Mouse (Mus musculus): ENCODE data around the gene Ampd3. TPM values are rescaled to one million over a fixed set of nuclear protein-coding genes. Genes with fewer than 3 reads are reported as not detected.

Ampd3 gene
- polyA plus RNA-seq, 1 experiment from 2014 or later = 1.5 TPM

- H3K4me1 ChIP-seq (ENCODE audit: control insufficient read depth, insufficient read depth, low read length) = no peaks in the 10 kb centered on the region
- H3K36me3 ChIP-seq (ENCODE audit: control insufficient read depth, insufficient read depth, low read length) = no peaks in the 10 kb centered on the region
- H3K27ac ChIP-seq (ENCODE audit: low read depth, low read length) = no peak overlapping the region
- H3K4me3 ChIP-seq (ENCODE audit: low read depth, low read length) = no peak overlapping the region
- no peak overlapping the region for H3K9ac ChIP-seq (ENCODE audit: low read length)
- 81% methylated on average over 7 of the region's 7 CpGs for WGBS
- ATAC-seq (ENCODE audit: insufficient read depth, low FRiP score, low TSS enrichment) (no peak), DNase-seq (ENCODE audit: low spot score) (no peak)
- no peaks in the 10 kb centered on the region for H3K27me3 ChIP-seq (ENCODE audit: control insufficient read depth, insufficient read depth, low read length)
- H3K9me3 ChIP-seq (ENCODE audit: control insufficient read depth, low read length) = no peaks in the 10 kb centered on the region
- no peak overlapping the region for H3K4me2 ChIP-seq (ENCODE audit: low read depth)
These were observed 14.1 kb downstream of the Ampd3 start for GRCm38 (mm10) chr7:110782135-110782534.

DNA sequence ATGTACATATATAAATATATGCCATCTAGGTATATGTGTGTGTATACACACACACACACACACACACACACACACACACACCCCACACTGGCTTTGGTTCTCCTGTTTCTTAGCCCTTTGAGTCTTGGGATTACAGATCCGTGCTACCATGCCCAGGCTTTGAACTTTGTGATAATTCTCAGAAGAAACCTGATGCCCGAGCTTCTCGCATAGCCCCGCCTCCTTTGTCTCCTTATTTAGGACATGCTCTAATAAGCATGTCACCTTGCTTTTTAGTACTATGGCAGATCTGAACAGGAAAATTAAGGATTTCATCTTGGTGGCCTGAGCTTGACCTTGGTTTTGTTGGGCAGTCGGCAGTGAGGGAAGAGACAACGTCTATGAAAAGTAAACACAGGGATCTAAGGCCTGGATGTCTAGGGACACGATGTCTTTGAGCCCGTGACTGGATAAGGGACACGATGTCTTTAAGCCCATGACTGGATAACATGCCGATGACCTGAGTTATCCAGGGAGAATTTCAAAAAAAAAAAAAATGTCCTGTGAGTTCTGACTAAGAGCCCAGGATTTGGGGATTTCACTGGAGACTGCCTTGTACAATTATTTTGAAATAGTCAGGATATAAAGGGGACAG, 15.0 kb downstream of the Ampd3 start:
- H3K36me3 ChIP-seq (ENCODE audit: control insufficient read depth, insufficient read depth, low read length) = no peaks in the 10 kb centered on the region
- H3K4me2 ChIP-seq (ENCODE audit: low read depth) = no peak overlapping the region
- H3K27me3 ChIP-seq (ENCODE audit: control insufficient read depth, insufficient read depth, low read length) = no peaks in the 10 kb centered on the region
- WGBS = 60% methylated on average over 10 of the region's 10 CpGs
- H3K4me3 ChIP-seq (ENCODE audit: low read depth, low read length) = no peak overlapping the region
- H3K27ac ChIP-seq (ENCODE audit: low read depth, low read length) = no peak overlapping the region
- H3K9me3 ChIP-seq (ENCODE audit: control insufficient read depth, low read length) = no peaks in the 10 kb centered on the region
- ATAC-seq (ENCODE audit: insufficient read depth, low FRiP score, low TSS enrichment) (no peak), DNase-seq (ENCODE audit: low spot score) (no peak)
- H3K4me1 ChIP-seq (ENCODE audit: control insufficient read depth, insufficient read depth, low read length) = no peaks in the 10 kb centered on the region
- H3K9ac ChIP-seq (ENCODE audit: low read length) = no peak overlapping the region

GRCm38 (mm10) chr7:110784965-110785364, 17.0 kb downstream of the Ampd3 start:
- H3K9me3 ChIP-seq (ENCODE audit: control insufficient read depth, low read length) = no peaks in the 10 kb centered on the region
- no peaks in the 10 kb centered on the region for H3K27me3 ChIP-seq (ENCODE audit: control insufficient read depth, insufficient read depth, low read length)
- H3K9ac ChIP-seq (ENCODE audit: low read length) = no peak overlapping the region
- WGBS = 73% methylated on average over 8 of the region's 8 CpGs
- H3K4me2 ChIP-seq (ENCODE audit: low read depth) = no peak overlapping the region
- no peak overlapping the region for H3K27ac ChIP-seq (ENCODE audit: low read depth, low read length)
- H3K36me3 ChIP-seq (ENCODE audit: control insufficient read depth, insufficient read depth, low read length) = no peaks in the 10 kb centered on the region
- H3K4me1 ChIP-seq (ENCODE audit: control insufficient read depth, insufficient read depth, low read length) = no peaks in the 10 kb centered on the region
- H3K4me3 ChIP-seq (ENCODE audit: low read depth, low read length) = no peak overlapping the region
- no peak for ATAC-seq (ENCODE audit: insufficient read depth, low FRiP score, low TSS enrichment)
- no peak for DNase-seq (ENCODE audit: low spot score)

- WGBS = 60% methylated on average over 3 of the region's 3 CpGs
- Histone ChIP-seq H3K9me3 (ENCODE audit: control insufficient read depth, low read length) (no peaks in the 10 kb centered on the region), H3K27me3 (ENCODE audit: control insufficient read depth, insufficient read depth, low read length) (no peaks in the 10 kb centered on the region), H3K4me1 (ENCODE audit: control insufficient read depth, insufficient read depth, low read length) (no peaks in the 10 kb centered on the region), H3K4me3 (ENCODE audit: low read depth, low read length) (no peak overlapping the region), H3K4me2 (ENCODE audit: low read depth) (no peak overlapping the region), H3K27ac (ENCODE audit: low read depth, low read length) (no peak overlapping the region), H3K9ac (ENCODE audit: low read length) (no peak overlapping the region), H3K36me3 (ENCODE audit: control insufficient read depth, insufficient read depth, low read length) (no peaks in the 10 kb centered on the region)
- no peak for DNase-seq (ENCODE audit: low spot score)
- no peak for ATAC-seq (ENCODE audit: insufficient read depth, low FRiP score, low TSS enrichment)
These were observed 17.7 kb downstream of the Ampd3 start for GRCm38 (mm10) chr7:110785741-110786146.

- WGBS = 82% methylated on average over 6 of the region's 6 CpGs
- no peak overlapping the region for H3K9ac ChIP-seq (ENCODE audit: low read length)
- no peak for DNase-seq (ENCODE audit: low spot score)
These were observed 19.3 kb downstream of the Ampd3 start for GRCm38 (mm10) chr7:110787310-110787709.

DNA sequence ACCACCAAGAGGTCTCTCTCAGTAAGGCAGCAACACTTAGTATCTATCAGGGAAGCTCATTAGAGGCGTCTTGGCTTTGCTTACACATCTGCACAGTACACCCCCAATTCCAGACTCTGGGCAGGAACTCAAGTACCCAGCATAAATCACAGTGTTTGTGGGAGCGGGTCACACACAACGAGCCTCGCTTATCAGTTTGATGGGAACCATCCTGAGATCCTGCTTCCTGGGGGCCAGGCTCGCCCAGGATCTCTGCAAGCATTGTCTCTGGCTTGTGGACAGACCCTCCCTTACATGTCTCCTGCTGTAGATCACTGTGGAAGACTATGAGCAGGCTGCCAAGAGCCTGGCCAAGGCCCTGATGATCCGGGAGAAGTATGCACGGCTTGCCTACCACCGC, 22.9 kb downstream of the Ampd3 start:
- Histone ChIP-seq H3K27me3 (ENCODE audit: control insufficient read depth, insufficient read depth, low read length) (no peaks in the 10 kb centered on the region), H3K4me2 (ENCODE audit: low read depth) (no peak overlapping the region), H3K9ac (ENCODE audit: low read length) (no peak overlapping the region), H3K4me3 (ENCODE audit: low read depth, low read length) (no peak overlapping the region), H3K4me1 (ENCODE audit: control insufficient read depth, insufficient read depth, low read length) (no peaks in the 10 kb centered on the region), H3K36me3 (ENCODE audit: control insufficient read depth, insufficient read depth, low read length) (no peaks in the 10 kb centered on the region), H3K27ac (ENCODE audit: low read depth, low read length) (no peak overlapping the region), H3K9me3 (ENCODE audit: control insufficient read depth, low read length) (no peaks in the 10 kb centered on the region)
- 85% methylated on average over 8 of the region's 8 CpGs for whole genome bisulfite sequencing
- ATAC-seq (ENCODE audit: insufficient read depth, low FRiP score, low TSS enrichment) = no peak
- DNase-seq (ENCODE audit: low spot score) = no peak

More at GRCm38 (mm10) chr7:110787310-110787709, 19.3 kb downstream of the Ampd3 start:
- Histone ChIP-seq H3K4me3 (ENCODE audit: low read depth, low read length) (no peak overlapping the region), H3K4me1 (ENCODE audit: control insufficient read depth, insufficient read depth, low read length) (no peaks in the 10 kb centered on the region), H3K9me3 (ENCODE audit: control insufficient read depth, low read length) (no peaks in the 10 kb centered on the region), H3K27me3 (ENCODE audit: control insufficient read depth, insufficient read depth, low read length) (no peaks in the 10 kb centered on the region), H3K36me3 (ENCODE audit: control insufficient read depth, insufficient read depth, low read length) (no peaks in the 10 kb centered on the region), H3K4me2 (ENCODE audit: low read depth) (no peak overlapping the region), H3K27ac (ENCODE audit: low read depth, low read length) (no peak overlapping the region)
- no peak for ATAC-seq (ENCODE audit: insufficient read depth, low FRiP score, low TSS enrichment)

DNA sequence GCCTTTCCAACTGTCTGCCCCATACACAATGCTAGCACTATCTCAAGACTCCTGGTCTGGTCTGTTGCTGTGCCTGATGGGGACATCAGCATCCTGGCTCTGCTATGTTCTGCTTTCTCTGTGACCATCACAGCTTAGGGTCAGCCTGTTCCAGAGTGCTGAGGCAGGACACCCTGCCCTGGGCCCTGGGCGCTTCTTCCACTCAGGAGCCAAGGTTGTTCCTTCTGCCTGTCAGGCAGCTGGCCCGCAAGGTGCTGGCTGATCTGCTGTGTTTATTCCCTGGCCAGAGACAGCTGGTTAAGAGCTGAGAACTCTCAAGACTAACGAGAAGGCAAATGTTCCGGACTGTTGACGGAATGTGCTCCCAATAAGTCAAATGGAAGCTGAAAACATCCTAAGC, 24.2 kb downstream of the Ampd3 start:
- no peak overlapping the region for H3K4me3 ChIP-seq (ENCODE audit: low read depth, low read length)
- H3K4me1 ChIP-seq (ENCODE audit: control insufficient read depth, insufficient read depth, low read length) = no peaks in the 10 kb centered on the region
- H3K27ac ChIP-seq (ENCODE audit: low read depth, low read length) = no peak overlapping the region
- no peak for ATAC-seq (ENCODE audit: insufficient read depth, low FRiP score, low TSS enrichment)
- H3K9ac ChIP-seq (ENCODE audit: low read length) = no peak overlapping the region
- no peaks in the 10 kb centered on the region for H3K36me3 ChIP-seq (ENCODE audit: control insufficient read depth, insufficient read depth, low read length)
- H3K27me3 ChIP-seq (ENCODE audit: control insufficient read depth, insufficient read depth, low read length) = no peaks in the 10 kb centered on the region
- H3K9me3 ChIP-seq (ENCODE audit: control insufficient read depth, low read length) = no peaks in the 10 kb centered on the region
- WGBS = 87% methylated on average over 5 of the region's 5 CpGs
- no peak overlapping the region for H3K4me2 ChIP-seq (ENCODE audit: low read depth)
- no peak for DNase-seq (ENCODE audit: low spot score)

GRCm38 (mm10) chr7:110792834-110793233, 24.8 kb downstream of the Ampd3 start:
- no peak overlapping the region for H3K4me2 ChIP-seq (ENCODE audit: low read depth)
- no peaks in the 10 kb centered on the region for H3K36me3 ChIP-seq (ENCODE audit: control insufficient read depth, insufficient read depth, low read length)
- DNase-seq (ENCODE audit: low spot score) = no peak
- WGBS = 88% methylated on average over 2 of the region's 2 CpGs
- H3K9ac ChIP-seq (ENCODE audit: low read length) = no peak overlapping the region
- H3K27me3 ChIP-seq (ENCODE audit: control insufficient read depth, insufficient read depth, low read length) = no peaks in the 10 kb centered on the region
- no peak for ATAC-seq (ENCODE audit: insufficient read depth, low FRiP score, low TSS enrichment)
- no peak overlapping the region for H3K27ac ChIP-seq (ENCODE audit: low read depth, low read length)
- no peaks in the 10 kb centered on the region for H3K4me1 ChIP-seq (ENCODE audit: control insufficient read depth, insufficient read depth, low read length)
- H3K9me3 ChIP-seq (ENCODE audit: control insufficient read depth, low read length) = no peaks in the 10 kb centered on the region
- H3K4me3 ChIP-seq (ENCODE audit: low read depth, low read length) = no peak overlapping the region

- Histone ChIP-seq H3K4me1 (ENCODE audit: control insufficient read depth, insufficient read depth, low read length) (no peaks in the 10 kb centered on the region), H3K27ac (ENCODE audit: low read depth, low read length) (no peak overlapping the region), H3K4me3 (ENCODE audit: low read depth, low read length) (no peak overlapping the region), H3K27me3 (ENCODE audit: control insufficient read depth, insufficient read depth, low read length) (no peaks in the 10 kb centered on the region), H3K36me3 (ENCODE audit: control insufficient read depth, insufficient read depth, low read length) (no peaks in the 10 kb centered on the region), H3K4me2 (ENCODE audit: low read depth) (no peak overlapping the region), H3K9ac (ENCODE audit: low read length) (no peak overlapping the region), H3K9me3 (ENCODE audit: control insufficient read depth, low read length) (no peaks in the 10 kb centered on the region)
- DNase-seq (ENCODE audit: low spot score) = no peak
- WGBS = 74% methylated on average over 4 of the region's 4 CpGs
- no peak for ATAC-seq (ENCODE audit: insufficient read depth, low FRiP score, low TSS enrichment)
These were observed 26.7 kb downstream of the Ampd3 start for GRCm38 (mm10) chr7:110794722-110795121.
